Mouse (Mus musculus) frontal cortex, postnatal 14 days (tissue): Measurements from ENCODE around the gene Kcnj15.

Source experiments
- DNase-seq, 2 experiments: peaks; one replicate each; pipeline ENCODE4 v3.0.0; 2022; ENCODE audit warnings: low spot score in 2 of 2

The Kcnj15 gene

DNA sequence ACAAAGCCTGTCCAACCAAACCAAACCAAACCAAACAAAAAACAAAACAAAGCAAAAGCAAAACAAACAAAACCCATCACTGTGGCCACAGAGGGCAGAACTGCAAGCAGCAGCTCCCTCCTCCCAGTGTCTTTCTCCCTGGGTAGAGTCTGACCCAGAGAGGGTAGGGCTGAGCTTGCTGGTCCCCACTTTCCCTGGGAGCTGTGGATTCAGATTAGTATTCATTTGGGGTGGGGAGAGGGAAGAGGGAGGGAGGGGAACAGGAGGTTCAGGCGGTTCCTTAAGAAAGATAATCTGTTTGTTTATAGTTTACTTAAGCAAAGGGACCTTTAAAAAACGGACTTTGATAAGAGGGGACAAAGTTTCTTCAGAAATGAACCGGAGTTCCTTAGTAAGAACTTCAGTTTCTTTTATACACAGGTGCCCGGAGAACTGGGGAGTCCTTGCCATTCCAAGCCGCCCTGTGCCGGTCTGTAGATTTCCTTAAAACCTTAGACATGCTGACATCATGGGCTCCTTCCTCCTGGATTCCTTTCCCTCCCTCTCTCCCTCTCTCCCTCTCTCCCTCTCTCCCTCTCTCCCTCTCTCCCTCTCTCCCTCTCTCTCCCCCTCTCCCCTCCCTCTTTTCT lies at the start of gene Kcnj15:
TSS of gene Kcnj15 (plus strand) at position 293 of the 629 bp plus-strand sequence.
- DNase-seq = no peak

DNA sequence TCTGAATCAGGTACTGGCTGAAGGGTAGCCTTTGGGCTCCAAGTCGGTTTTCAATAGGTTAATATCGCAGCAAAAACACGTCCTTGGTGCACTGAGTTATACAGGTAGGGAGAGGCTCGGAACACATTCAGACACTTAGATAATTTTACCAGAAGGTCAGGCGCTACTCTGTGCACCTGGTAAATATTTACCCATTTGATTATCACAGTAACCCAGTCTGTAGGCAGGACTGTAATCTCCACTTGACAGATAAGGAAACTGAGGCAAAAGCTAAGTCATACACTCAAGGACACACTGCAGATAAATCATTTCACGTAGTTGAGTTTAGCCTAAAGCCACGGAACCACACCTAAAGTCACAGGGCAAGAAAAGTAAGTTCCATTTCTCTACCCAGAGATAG lies 49.1 kb upstream of the Kcnj15 start:
- no peak for DNase-seq

DNA sequence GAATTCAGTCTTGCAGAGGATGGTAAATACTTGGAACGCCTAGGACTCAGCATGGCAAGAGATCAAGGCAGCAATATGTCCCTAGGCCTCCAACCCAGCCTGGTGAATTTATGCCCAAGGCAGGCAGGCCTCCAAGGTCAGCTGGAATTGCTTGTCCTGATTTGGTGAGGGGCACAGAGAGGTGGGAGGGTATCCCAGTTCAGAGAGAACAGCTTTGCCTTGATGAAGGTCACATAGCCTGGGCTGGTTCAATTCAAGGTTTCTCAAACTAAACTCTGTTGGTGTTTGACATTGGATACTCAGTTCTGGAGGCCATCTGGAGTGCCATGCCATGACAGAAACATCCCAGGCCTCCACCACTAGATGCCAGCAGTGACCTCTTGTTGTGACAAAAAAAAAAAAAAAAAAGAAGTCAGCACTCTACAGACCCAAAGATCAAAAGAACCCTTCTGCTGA lies 48.3 kb upstream of the Kcnj15 start:
- no peak for DNase-seq

DNA sequence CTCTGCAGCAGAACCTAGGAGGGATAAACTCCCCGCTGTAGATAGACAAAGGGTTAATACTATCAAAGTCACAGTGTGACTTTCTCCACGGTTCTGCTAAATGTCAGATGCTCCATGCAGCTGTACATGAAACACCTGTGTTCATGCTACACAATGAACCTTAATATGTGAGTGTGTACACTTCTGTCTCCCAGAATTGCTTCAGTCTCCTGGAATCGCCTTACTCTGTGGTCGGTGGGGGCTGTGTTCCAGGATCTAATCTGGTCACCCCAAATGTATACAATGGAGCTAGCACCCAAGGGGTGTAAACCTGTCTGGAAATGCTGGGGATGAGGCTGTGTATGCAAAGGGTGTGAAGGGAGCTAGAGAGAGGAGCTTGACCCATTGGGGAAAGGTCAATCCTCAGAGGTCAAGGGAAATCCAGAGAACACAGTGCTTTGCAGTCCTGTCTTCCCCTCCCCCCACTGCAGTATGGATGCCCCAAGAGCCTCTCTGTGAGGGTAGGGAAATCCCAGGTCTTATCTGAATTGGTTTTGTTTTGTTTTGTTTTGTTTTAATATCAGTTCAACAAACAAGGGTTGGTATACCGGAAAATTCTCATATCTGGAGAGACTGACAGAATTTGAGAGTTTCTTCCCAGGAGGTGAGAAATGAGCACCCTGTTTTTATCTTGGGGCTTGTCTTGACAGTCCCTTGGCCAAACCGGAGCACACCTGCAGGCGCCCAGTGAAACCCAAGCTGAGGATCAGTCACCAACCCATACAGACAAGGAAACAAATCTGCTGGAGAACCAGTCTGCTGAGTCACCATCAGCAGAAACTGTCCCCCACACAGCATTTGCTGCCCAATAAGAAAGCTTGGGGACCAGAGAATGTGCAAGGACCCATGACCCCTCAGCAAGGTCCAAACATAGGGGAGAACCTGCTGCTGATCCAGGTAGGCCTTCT lies 42.8 kb upstream of the Kcnj15 start:
- DNase-seq = no peak

DNA sequence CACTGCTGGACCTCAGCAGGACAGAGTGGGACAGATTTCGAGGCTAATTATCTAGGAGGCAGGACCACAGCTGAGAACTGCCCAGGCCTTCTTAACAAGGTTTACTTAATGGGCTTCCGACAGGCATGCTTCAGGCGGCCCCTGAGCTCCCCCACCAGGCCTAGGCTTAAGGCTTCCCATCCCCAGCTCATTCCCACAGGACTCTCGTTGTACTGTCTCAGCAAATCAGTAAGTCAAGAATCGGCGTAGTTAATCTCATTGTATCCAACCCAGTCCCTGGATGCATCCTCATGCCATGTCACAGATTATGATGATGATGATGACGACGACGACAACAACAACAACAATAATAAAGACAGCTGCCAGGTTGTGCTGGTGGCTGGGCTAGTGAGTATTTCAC lies 41.6 kb upstream of the Kcnj15 start:
- no peak for DNase-seq

DNA sequence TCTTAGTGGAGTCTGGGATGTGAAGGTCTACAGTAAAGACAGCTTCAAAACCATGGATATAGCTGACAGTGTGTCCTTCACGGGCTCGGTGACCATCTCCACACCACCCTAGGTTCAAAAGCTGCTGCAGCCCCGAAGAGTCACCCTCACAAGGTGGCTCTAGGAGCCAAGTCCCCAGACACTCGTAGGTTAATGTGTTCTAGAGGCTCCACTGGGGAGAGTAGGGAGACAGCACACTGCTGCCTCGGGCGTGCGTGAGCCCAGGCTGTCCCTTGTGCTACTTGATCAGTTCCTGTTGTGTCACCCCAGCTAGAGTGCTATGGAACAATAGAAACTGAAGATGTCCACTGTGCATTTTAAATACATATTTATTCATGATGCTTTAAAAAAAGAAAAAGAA lies 41.0 kb upstream of the Kcnj15 start:
- no peak for DNase-seq

DNA sequence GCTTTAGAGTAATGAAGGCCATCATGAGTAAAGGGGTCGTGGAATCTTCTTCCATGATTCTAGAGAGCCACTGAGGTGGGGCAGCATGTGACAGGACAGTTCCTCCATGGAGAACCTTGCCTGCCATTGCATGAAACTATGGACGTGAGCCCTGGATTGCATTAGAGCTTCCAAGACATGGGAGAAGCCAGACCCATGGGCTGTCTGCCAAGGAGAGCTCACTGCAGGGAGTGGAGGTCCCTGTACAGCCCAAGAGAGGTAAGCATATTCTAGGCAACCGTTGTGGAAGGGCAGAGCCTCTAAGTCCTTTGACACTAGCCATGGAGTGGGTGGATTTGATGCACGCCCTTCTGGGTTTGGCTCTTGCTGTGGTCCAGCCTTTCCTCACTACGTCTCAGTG lies 40.5 kb upstream of the Kcnj15 start:
- no peak for DNase-seq

DNA sequence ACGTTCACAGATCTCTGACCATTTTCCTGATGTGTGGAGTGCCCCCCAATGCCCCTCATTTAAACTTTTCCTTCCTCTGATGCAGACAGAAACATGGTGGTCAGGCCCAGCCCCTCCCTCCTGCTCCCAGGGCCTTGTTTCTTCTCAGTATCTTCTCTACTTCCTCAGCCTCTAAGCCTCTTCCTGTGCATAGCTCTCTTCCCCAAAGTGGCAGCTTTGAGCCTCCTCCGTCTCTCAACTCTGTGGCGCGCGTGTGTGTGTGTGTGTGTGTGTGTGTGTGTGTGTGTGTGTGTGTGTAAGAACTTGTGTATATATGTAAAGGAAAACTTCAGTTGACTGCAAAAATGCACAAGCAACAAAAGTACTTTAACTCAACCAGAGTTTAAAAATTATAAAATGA lies 38.6 kb upstream of the Kcnj15 start:
- no peak for DNase-seq

DNA sequence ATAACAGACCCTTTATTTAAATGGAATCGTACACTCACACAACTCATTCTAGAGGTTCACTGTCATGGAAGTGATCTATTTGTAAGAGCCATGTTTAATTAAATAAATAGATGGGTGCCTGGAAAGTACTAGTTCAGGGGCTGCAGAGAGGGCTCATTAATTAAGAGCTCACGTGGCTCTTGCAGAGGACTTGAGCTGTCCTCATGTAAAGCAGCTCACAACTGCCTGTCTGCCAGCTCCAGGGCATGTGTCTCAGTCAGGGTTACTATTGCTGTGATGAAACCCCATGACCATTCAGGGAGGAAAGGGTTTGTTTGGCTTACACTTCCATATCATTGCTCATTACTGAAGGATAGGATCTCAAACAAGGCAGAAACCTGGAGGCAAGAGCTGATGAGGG lies 37.9 kb upstream of the Kcnj15 start:
- no peak for DNase-seq

DNA sequence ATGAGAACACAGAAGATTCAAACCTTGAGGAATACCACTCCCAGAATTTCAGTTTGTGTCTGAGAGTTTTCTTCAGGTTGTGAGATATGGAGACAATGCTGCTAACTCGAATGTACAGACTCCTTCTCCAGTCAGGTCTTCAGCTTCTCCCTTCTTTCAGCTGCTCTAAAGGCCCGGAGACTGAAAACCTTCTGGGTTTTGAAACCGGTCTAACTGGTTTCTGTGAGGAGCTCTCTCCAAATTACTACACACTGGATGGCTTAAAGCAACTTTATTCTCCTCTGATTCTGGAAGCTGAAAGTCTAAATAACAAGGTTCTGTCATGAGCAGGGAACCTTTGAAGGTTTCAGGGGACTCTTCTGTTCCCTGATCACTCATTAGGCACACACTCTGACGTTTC lies 36.3 kb upstream of the Kcnj15 start:
- DNase-seq = no peak

DNA sequence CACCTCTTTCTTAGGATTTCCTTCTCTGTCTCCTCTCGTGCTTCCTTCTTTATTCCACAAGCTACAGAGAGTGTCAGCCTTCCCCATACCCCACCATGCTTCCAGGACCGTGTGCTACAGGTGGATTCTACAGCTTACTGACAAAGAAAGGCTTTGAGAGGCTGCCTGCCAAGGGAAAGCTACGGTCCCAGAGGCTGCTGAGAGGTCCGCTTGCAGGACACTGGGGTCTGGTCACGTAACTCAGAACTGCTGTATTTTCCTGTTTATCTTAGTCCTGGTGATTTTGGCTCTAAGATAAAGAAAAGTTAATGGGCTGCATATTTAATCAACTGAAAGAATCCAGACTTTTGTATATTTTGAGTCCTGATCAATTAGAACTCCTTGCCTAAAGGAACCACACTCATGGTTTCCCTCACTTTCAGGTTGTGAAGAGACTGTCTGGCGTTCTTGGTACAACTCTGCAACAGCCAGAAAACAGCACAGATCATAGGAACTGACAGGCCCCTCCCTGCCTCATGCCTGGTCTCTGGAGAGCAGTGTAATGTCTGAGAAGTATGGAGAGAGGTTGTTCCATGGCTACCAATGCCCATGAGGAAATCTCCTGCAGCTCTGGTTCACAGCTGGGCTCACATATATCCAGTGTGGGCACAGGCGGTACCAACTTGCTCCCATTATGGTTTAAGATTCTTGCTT lies 35.2 kb upstream of the Kcnj15 start:
- no peak for DNase-seq

DNA sequence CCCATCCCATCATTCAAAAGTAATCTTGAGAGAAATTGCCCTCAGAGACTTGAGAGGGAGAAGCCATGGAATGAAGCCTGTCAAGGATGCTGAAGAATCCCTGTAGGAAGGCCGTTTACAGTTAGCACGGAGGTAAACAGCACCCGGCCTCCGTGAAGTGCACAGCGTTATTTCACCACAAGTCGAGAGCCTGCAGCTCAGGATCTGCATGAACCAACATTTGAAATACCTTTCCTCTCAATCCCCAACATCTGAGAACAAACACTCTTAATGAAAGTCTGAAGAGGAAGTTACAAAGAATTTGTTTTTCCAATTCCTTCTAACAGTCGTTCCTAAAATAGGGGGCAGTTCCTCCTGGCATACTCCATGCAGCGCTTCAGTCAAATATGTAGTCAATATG lies 33.9 kb upstream of the Kcnj15 start:
- no peak for DNase-seq

DNA sequence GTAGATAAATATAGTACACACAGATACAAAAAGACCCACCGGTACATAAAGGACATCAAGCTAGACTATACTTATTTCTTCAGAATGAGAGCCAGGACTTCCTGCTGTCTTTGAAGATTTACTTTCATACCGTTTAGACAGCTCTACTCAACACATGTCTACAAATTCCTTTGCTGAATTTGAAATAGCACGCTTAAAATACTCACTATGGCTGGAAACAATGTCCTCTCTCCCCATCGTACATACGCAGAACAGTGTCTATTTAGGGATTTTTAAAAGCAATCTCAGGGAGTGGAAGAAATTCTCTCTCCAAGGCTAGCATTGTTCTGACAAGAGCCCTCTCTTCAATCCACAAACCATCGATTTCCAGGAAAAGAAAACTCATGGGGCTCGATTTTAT lies 32.1 kb upstream of the Kcnj15 start:
- no peak for DNase-seq

DNA sequence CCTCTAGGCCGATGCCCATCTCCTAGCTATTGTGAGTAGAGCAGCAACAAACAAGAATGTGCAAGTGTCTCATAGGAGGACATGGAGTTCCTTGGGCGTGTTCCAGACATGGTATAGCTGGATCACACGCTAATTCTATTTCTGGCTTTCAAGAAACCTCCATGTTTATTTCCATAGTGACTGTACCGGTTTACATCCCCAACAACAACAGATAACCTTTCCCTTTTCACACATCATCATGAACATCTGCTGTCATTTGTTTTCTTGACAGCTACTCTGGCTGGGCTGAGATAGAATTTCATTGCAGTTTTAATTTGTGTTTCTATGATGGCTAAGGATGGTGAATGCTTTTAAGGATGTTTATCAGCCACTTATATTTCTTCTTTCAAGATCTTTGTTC lies 25.6 kb upstream of the Kcnj15 start:
- DNase-seq = no peak

DNA sequence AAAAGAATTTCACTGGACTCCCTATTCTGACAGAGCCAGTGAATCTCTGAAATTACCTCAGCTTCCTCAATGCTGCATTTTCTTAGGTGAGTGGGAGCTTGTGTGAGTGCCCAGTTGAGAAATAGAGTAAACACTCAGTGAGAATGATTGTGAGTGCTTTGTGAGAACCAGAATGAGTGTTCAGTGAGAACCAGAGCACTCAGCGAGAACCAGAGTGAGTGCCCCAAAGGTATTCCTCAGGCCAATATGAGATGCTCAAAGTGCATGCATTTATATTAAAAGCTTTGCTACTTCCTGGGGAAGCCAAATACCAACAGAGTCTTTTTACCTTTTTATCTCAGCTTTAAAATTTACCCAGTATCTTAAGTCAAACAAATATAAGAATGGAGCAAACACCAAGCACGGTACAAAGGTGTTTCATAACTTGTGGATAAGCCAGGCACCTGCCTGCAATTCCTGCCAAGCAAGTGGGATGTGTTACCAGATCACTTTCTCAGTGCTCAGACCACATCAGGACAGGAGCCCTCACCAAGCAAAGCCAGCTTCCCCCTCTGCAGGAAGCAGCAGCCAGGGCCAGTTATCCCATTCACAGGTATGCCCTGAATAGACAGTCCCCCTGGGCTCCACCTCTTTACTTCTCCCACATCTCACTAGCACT lies 22.3 kb upstream of the Kcnj15 start:
- no peak for DNase-seq

DNA sequence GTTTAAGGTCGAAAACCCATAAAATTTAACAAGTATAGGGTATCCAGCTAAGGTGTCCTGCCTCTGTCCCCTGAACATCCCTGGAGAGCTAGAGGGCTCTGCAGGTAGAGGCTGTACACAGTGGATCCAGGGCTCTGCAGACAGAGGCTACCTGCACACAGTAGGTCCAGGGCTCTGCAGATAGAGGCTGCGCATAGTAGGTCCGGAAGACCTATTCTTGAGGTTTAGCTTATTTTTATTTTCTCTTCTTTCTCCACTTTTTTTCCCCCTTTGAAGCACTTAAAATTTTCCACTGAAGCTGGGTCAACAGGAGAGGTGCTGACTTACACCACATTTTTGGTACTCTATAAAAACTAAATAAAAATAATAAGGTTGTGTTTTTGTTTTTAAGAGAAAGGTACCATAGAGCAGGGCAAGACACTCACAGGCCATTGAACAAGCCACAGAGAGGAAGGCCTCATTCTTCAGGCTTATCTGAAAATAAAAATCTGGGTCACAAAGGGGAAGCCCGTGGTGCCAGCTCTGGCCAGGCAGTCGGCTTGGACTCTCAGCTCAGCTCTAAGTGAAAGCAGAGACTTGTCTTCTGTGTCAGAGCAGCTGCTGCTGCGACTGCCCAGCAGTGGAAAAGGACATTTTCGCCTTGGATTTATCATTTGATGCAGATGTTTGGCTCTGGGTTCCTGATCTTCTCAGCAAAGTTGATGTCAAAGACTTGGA lies 18.0 kb upstream of the Kcnj15 start:
- no peak for DNase-seq

DNA sequence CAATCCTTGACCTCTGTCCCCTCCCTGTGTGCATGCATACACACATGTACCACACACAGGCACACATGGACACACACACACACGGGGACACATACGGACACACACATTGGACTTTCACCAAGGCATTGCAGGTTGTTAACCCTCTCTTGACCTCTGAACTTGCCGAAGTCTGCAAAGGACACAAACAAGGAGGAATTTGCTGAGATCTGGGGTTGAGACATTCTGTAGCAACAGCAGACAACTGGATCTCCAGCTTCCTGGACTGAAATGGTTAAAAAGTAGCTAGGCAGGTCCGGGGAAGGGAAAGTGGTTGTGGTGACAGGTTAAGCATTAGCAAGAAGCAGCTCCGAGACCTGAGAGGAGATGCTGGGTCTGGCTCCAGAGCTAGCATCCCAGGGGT lies 16.7 kb upstream of the Kcnj15 start:
- DNase-seq = no peak

DNA sequence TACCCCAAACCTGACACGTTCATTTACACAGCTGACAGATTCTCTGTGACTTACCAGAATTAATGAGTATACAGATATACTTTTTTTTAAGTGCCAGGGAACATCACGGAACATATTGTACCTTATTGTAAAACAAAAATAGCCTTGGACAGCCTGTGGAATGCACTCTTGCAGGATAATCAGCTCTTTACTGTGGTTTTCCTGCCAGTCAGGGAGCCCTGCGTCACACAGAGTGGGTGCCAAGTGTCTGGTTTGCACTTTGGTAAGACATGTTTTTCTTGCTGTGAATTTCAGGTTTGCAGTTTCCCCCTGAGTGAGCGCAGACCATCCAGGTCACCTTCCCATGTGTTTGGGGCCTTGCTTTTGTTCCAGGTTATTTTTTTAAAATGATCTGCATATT lies 15.8 kb upstream of the Kcnj15 start:
- DNase-seq = no peak

DNA sequence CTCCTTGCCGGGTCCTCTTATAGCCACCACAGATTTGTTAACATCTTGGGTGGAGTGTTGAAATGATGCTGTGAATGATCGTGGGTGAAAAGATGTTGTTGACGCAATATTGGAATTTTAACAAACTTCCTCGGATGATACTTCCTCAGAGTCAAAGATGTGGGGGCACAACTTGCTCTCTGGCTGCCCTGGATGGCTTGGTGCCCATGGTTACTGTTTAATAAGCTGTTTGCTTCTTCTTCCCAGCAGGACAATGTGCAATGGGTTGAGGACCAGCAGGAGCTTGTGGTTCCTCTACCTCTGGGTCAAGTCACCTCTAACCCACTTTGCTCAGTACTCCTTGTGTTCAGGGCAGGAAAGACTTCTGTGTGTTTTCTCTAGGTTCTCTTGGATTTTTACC lies 15.2 kb upstream of the Kcnj15 start:
- no peak for DNase-seq

DNA sequence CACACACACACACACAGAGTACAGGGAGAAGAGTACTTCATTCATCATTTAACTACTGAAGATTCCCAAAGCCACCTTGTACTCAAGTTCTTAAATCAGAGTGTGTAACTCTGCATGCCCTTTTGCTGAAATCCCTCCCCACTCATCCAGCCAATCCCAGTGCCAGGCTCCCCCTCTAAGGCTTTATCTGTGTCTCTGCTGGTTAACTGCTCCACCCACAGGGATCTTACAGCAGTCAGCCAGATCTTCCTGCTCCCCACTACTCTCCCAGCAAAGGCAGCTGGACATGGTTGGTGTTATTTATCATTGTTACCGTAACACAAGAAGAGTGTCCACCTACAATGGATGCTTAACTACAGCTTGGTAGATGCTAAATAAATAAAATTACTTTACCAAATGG lies 14.0 kb upstream of the Kcnj15 start:
- DNase-seq = no peak

DNA sequence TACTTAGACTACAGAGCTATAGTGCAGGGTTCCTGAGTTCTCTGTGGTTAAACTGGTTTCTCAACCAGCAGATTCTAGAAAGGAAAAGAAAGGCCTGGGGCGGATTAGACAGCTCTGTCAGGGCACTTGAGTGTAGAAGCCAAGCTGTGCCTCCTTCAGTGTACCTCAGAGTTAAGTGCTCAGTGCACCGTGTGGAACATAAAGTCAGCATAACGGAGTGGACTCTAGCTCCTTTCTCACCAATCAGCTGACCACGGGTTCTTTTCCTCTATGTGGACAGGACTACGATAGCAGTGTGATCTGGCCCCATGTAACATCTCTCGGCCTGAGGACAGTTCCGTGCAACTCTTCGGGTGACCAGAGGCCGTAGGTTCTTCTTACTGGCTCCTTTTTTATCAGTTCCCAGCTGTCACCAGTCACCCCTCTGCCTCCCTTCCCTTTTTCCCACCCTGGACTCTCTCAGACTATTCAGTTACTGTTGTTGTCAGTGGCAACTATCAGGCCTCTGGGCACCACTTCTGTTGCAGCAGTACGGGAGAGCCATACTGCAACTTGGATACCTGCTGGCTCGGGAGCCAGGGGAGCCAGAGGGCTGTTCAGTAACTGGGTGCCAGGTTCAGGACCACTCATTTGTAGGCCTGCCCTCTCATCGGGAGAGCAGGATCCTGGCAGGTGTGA lies 12.6 kb upstream of the Kcnj15 start:
- no peak for DNase-seq
